ENCODE assay signal across 8 mouse cellular contexts in the genomic region with DNA sequence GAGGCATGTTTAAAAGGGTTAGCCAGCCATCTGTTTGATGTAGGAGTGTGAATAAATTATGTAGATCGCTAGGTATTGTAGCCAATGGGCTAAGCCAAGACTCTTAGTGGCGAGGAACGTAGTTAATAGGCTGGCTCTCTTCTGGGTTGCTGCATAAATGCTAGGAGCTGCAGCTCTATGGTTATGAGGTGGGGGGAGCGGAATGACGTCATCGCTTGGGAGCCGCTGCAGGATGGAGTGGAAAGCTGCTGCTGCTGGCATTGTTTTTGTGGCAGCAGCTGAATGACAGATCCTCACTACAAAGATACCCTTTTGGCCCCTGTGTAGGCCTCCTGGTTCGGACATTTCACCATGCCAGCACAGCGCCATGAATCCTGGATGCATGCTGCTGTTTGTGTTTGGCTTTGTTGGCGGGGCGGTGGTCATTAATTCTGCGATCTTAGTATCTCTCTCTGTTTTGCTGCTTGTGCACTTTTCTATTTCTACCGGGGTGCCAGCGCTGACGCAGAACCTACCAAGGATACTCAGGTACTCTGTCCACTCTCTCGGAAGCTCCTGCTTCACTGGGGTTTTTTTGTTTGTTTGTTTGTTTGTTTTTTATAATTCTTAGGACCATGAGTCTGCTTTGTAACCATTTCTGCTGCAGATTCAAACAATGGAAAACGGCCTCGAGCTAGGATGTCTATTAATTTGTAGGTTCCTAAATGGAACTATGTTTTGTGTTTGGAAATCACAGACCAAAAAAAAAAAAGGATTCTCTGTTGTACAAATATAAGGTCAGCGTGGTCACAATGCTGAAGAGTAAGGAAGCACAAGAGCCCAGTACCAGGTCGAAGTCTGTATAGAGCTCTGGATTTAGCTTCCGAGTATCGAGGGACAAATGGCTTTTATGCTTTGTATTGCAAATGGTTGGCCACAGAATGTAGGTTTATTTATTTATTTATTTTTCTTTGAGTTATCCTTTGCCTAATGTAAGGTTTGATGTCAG. TPM values are rescaled to one million over a fixed set of nuclear protein-coding genes. Genes with fewer than 3 reads are reported as not detected.
DNase-seq lines count a peak whose midpoint lies in the region; ATAC-seq and TF ChIP-seq lines count a peak whose summit lies in the region.

No protein-coding gene starts in this region.

- H3K9ac ChIP-seq in hindbrain, embryonic 11.5 days (ENCODE audit: low read depth, low read length): peak overlapping the region; percentile 82
- H3K9ac ChIP-seq in lung, embryonic 14.5 days: peak overlapping the region; percentile 60

- ATAC-seq in hindbrain, embryonic 11.5 days (ENCODE audit: low FRiP score): peak; percentile 98
- ATAC-seq in lung, embryonic 14.5 days (ENCODE audit: insufficient read depth): peak; percentile 97

- peak overlapping the region; percentile 52 for H3K4me2 ChIP-seq in hindbrain, embryonic 11.5 days (replicated peaks; ENCODE audit: low read depth, low read length)
- H3K4me2 ChIP-seq in lung, embryonic 14.5 days: peak overlapping the region; percentile 71

- H3K9me3 ChIP-seq in hindbrain, embryonic 11.5 days (ENCODE audit: control insufficient read depth, low read length): no peaks in the 10 kb centered on the region
- no peaks in the 10 kb centered on the region for H3K9me3 ChIP-seq in lung, embryonic 14.5 days (ENCODE audit: low read depth, low read length)

- peak overlapping the region; percentile 98 for H3K27ac ChIP-seq in hindbrain, embryonic 11.5 days (ENCODE audit: low read depth, low read length)
- H3K27ac ChIP-seq in lung, embryonic 14.5 days (ENCODE audit: low read depth): peak overlapping the region; percentile 28

- no peaks in the 10 kb centered on the region for H3K4me1 ChIP-seq in hindbrain, embryonic 11.5 days (replicated peaks; ENCODE audit: control insufficient read depth, insufficient read depth, low read length)
- no peaks in the 10 kb centered on the region for H3K4me1 ChIP-seq in lung, embryonic 14.5 days (ENCODE audit: insufficient read depth)

- DNase-seq in adrenal gland, adult 18-20 months (ENCODE audit: low spot score in 2 of 2): peak; percentile 54 to 59
- DNase-seq in cerebellum, postnatal 4 days (ENCODE audit: low spot score in 2 of 2): peak; percentile 76 to 91
- DNase-seq in frontal cortex, postnatal 36 days (ENCODE audit: low spot score in 2 of 2): peak; percentile 91 to 95
- peak; percentile 96 for DNase-seq in hindbrain, embryonic 11.5 days (ENCODE audit: low spot score)
- DNase-seq in layer of hippocampus, adult 9-11 months: peak; percentile 95
- peak; percentile 94 for DNase-seq in lung, embryonic 14.5 days
- peak; percentile 73 for DNase-seq in retina, adult 2 months (ENCODE audit: low read depth, low spot score)
- DNase-seq in spleen, adult 12 weeks (ENCODE audit: low spot score): no peak

- H3K36me3 ChIP-seq in hindbrain, embryonic 11.5 days (ENCODE audit: control insufficient read depth, insufficient read depth, low read length): peaks cover 6% of the 10 kb centered on the region; the same call in 1 of the 2 replicates
- H3K36me3 ChIP-seq in lung, embryonic 14.5 days (ENCODE audit: insufficient read depth): peaks cover 14% of the 10 kb centered on the region; the same call in 1 of the 2 replicates

- TF ChIP-seq CTCF in lung, embryonic 14.5 days (IDR thresholded peaks at IDR 0.05; ENCODE audit: low read depth): no peak

- H3K4me3 ChIP-seq in hindbrain, embryonic 11.5 days (ENCODE audit: low read depth, low read length): peak overlapping the region; percentile 66
- H3K4me3 ChIP-seq in lung, embryonic 14.5 days (ENCODE audit: low read depth, low read length): peak overlapping the region; percentile 38

- 3% methylated on average over 22 of the region's 22 CpGs for WGBS in hindbrain, embryonic 11.5 days
- 4% methylated on average over 22 of the region's 22 CpGs for WGBS in lung, embryonic 14.5 days

- no peaks in the 10 kb centered on the region for H3K27me3 ChIP-seq in hindbrain, embryonic 11.5 days (ENCODE audit: control insufficient read depth, insufficient read depth, low read length)
- H3K27me3 ChIP-seq in lung, embryonic 14.5 days (ENCODE audit: insufficient read depth, low read length): no peaks in the 10 kb centered on the region

RNA-seq across cellular contexts. Expression of a gene that starts 48.4 kb away (rescaled TPM):
- 100 to 1,000 TPM; 112 to 130 TPM for total RNA-seq in adrenal gland, adult 18-20 months (2021)
- polyA plus RNA-seq in hindbrain, embryonic 11.5 days (2014; fragmentation: Nextera tagmentation; extraction: Ambion mirVana): 107 and 109 TPM in 2 replicates
- 55.8 and 57.1 TPM in 2 replicates for polyA plus RNA-seq in lung, embryonic 14.5 days (2014; fragmentation: Nextera tagmentation; extraction: Ambion mirVana)
